Mouse (Mus musculus): ENCODE results near the gene Maco1.

GRCm38 (mm10) chr4:134784701-134785100 is 68.4 kb downstream of the Maco1 start:
- TF ChIP-seq CTCF (IDR thresholded peaks at IDR 0.05; ENCODE audit: borderline replicate concordance, insufficient read depth, low read length) = no peak
- no peak for TF ChIP-seq POLR2A (IDR thresholded peaks at IDR 0.05; ENCODE audit: low read depth, low read length)

All from embryonic fibroblast, embryonic 13.5 days (primary cell).